Mouse (Mus musculus) lung, adult 18-20 months (tissue): ENCODE measurements around the gene Astl.

Experiments used
- DNase-seq, 2 experiments: peaks; one replicate each; pipeline ENCODE4 v3.0.0; 2022; ENCODE audit warnings: mixed read lengths in 2 of 2

Astl gene

GRCm38 (mm10) chr2:127367126-127367820, 28.8 kb downstream of the Astl start:
- DNase-seq, result no peak

DNA sequence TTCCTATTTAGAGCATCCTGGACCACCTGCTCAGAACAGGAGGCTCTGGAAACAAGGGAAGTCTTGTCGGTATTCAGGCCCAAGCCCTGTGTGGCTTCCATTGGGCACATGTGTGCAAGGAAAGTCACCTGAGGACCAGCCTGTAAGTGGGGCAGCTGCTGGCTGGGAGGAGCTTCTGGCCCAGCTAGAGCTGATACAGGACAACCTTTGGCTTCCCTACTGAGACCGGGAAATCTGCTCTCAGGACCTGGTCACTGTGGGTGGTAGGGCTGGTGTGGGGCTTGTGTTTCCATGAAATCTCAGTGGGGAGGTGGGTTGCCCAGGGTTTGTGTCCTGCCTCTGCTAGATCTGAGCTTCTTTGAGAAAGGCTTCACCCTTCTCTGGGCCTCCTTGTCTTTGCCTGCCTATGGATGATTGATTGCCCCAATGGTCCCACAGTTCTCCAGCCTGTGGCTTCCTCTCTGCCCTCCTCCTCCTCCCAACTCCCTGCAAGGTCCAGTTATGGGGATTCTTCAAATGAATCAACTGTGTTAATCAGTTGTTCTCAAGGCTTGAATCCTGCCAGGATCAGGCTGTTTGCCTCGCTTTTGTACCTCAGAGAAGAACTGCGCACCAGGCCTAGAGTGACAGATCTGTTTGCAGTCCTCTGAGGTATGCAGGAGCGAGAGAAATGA, 31.4 kb downstream of the Astl start:
- no peak for DNase-seq

DNA sequence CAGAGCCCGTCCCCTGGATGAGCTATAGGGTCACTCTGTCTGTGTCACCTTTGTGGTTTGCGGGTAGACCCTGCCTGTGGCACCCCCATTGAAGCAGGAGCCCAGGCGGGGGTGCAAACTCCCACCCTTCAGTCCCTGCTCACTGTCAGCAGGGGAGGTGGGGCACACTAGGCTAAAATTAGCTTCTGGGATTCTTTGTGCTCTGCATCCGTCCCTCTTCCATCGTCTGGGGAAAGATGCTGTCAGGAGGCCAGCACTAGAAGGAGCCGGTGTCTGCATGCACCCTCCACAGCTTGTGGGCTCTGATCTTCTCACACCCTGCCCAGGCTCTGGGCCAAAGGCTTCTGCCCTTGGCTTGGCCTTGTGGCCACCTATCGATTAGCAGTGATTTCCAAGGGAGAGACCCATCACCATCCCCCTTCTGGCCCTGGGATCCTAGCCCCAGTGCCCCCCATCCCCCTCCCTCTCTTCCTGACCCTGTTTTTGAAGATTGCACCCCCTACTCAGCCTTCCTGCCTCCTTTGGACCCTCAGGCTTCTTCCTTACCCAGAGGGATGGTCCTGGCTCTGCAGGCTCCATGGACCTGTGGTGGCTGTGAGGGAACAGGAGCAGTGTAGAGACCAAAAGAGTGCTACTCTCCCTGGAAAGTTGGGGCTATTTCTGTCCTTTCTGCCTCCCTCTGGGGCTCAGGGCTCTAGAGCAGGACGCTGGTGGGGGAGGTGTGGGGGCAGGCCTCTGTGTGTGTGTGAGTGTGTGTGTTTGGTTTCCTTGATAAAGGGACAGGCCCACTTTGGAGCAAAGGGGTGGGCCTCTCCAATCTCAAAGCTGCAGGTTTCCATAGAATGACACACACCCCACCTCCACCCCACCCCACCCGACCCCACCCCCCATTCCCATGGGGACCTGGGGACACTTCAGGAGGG, 32.4 kb downstream of the Astl start:
- no peak for DNase-seq

GRCm38 (mm10) chr2:127371484-127371861, 33.0 kb downstream of the Astl start:
- DNase-seq, result no peak

GRCm38 (mm10) chr2:127372082-127372481, 33.6 kb downstream of the Astl start:
- no peak for DNase-seq

GRCm38 (mm10) chr2:127374131-127374530, 35.7 kb downstream of the Astl start:
- DNase-seq, result no peak

GRCm38 (mm10) chr2:127375087-127375486, 36.6 kb downstream of the Astl start:
- no peak for DNase-seq

DNA sequence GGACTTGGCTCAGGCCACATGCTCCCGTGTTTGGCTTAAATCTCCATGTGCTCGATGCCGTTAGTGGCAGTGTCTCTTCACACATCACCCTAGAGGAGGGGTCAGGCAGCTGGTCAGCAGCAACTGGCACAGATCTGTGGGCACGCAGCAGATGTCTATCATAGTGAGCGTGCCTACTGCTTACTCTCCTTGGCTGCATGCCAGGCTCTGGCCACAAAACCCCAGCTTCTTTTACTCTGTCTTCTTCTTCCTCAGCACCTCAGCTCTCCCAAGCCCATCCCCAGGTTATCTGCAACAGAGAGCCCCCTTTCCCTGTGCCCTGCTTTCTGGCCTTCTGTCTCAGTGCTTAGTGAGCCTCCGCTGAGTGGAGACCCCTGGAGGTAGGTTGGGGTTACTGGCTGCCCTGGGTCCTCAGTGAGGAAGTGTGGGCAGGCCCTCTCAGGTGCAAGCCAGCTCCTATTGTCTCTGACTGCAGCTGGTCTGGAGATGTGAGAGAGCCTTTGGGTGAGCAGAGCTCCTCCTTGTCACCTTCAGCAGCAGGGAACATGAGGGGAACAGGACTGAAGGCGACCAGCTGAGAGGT, 37.4 kb downstream of the Astl start:
- no peak for DNase-seq

- no peak for DNase-seq
Observed at GRCm38 (mm10) chr2:127376423-127377051, 38.1 kb downstream of the Astl start.

DNA sequence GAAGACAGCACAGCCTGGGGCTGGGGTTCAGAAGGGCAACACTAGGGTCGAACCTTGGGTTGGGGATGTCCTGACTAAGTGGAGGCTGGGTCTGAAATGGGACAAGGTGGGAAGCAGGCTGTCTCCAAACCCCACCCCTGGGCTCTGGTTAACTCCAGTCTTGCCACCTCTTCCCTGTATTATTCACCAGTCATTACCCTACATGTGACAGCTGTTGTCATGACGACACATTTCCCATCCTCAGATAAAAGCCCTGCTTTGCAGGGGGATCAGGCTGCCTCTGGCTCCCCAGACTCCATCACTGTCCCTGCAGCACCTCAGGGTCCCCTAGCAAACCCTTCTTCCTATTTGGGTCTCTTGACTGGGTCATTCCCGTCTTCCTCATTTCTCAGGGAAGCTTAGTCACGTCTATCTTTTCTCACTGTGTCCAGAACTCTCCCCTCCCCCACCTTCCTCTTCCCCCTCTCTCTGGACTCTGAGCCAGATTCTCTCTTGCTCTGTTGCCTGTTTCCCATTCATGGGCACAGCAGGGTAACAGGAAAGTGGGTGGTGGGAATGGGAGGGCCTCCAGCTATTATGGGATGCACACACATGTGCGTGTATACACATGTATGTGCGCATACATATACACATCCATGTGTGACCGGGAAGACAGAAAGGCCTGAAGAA, 39.6 kb downstream of the Astl start:
- no peak for DNase-seq

- no peak for DNase-seq
Observed at GRCm38 (mm10) chr2:127378611-127378990, 40.2 kb downstream of the Astl start.

GRCm38 (mm10) chr2:127379250-127379649, 40.8 kb downstream of the Astl start:
- DNase-seq, result no peak

DNA sequence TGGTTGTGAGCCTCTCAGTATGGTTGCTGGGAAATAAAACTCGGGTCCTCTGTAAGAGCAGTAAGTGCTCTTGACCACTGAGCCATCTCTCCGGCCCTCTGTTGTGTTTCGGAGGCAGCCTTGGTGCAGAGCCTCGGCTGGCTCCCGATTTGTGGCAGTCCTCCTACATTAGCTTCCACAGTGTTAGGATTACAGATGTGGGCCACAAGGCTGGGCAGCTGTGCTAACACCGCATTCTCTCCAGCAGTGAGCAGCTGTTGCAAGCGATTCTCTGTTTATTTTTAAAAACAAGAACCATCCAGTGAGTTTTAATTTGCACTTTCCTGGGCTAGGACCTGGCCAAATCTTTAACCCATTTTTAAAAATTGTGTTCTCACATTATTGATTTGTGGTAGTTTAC, 45.4 kb downstream of the Astl start:
- no peak for DNase-seq

DNA sequence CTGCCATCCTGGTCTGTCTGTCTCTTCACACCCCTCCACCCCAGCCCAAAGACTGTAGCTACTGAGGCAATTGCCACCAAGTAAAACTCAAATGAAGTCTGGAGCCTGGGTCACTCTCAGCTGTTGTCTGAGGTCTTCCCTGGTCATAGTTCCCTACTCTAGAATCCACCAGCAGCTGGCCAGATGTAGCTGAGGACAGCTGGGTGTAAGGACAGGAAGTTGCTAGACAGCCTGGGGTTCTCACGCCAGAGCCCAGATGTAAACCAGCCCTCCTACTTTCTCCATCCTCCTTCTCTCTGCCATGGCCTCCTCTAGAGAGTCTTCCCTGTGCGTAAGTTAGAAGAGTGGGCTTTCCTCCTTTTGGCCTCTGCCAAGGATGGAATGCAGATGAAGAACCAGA, 49.1 kb downstream of the Astl start:
- DNase-seq, result no peak

DNA sequence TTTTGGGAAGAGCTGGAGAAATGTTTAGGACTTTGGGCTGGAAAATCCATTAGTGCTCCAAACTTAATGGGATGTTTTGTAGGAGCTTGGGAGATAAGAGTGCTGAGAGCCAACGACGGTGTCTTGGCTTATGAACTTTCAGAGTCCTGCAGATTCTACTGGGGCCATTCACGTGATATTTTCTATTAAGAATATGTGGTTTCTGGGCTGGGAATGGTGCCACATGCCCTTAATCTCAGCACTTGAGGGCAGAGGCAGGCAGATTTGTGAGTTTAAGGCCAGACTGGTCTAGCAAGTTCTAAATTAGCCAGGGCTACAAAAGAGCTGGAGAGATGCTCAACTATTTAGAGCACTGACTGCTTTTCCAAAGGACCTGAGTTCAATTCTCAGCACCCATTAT, 51.9 kb downstream of the Astl start:
- DNase-seq, result peak; percentile 12 to 29

GRCm38 (mm10) chr2:127390846-127391245, 52.4 kb downstream of the Astl start:
- DNase-seq, result no peak

DNA sequence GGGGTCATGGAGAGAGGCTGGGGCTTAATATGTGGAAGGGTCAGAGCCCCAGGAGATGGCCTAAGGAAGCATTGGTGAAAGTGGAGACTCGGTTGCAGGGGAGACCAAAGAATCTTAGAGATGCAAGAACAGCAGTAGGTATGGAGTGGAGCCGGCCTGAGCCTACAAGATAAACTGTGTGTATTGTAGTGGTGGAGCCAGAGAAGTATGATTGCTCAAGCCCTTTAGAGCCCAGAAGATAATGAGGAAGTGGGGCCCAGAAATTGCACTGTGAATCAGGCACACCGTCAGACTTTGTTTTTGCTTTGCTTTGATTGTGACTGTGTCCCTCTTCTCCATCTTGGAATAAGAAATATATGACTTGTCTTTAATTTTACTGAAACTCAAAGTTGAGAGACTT, 52.9 kb downstream of the Astl start:
- DNase-seq, result no peak

- no peak for DNase-seq
Observed at GRCm38 (mm10) chr2:127394606-127395161, 56.2 kb downstream of the Astl start.

DNA sequence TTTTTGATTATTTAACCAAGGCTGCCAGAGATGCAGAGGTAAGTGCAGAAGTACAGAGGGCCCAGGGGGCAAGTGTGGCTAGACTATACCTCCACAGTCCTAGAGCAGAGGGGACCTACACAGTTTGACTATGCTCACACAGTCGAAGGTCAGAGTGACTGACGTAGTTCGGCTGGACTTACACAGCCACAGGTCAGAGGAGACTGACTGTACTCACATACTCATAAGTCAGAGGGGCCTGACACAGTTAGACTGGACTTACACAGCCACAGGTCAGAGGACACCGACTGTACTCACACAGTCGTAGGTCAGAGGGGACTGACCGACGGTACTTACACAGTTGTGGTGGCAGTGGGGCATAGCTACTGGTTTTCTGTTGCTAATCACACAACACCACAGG, 60.3 kb downstream of the Astl start:
- no peak for DNase-seq
